Mouse (Mus musculus) myocyte (in vitro differentiated cells): ENCODE measurements around the gene Sag.

ENCODE experiments used
- CEBPB ChIP-seq: IDR thresholded peaks from 2 replicates; pipeline ENCODE4 v1.6.1; 2011; ENCODE audit warnings: mild to moderate bottlenecking, moderate library complexity; ENCODE audit not compliant: poor library complexity, insufficient read depth, severe bottlenecking
- E2F4 ChIP-seq: IDR thresholded peaks from one replicate; pipeline ENCODE4 v1.6.1; 2011; ENCODE audit warnings: mild to moderate bottlenecking, control low read depth, moderate library complexity; ENCODE audit not compliant: insufficient read depth
- MAX ChIP-seq: IDR thresholded peaks from one replicate; pipeline ENCODE4 v1.6.1; 2011; ENCODE audit warnings: low read depth, mild to moderate bottlenecking, control low read depth
- MYOD1 ChIP-seq, 3 experiments: IDR thresholded peaks; one replicate each; pipeline ENCODE4 v1.6.1; 2011; ENCODE audit warnings: control low read depth in 2 of 3, low read depth in 2 of 3, mild to moderate bottlenecking in 2 of 3, moderate library complexity in 1 of 3; ENCODE audit not compliant: insufficient read length in 2 of 3, control insufficient read depth in 1 of 3
- MYOG ChIP-seq, 3 experiments: IDR thresholded peaks; one replicate each; pipeline ENCODE4 v1.6.1; 2011; ENCODE audit warnings: control low read depth in 2 of 3, low read depth in 2 of 3, mild to moderate bottlenecking in 2 of 3; ENCODE audit not compliant: insufficient read length in 2 of 3, control insufficient read depth in 1 of 3, insufficient read depth in 1 of 3
- POLR2A ChIP-seq: IDR thresholded peaks from one replicate; pipeline ENCODE4 v1.6.1; 2011; ENCODE audit warnings: low read depth, mild to moderate bottlenecking, control low read depth, moderate library complexity; ENCODE audit not compliant: insufficient read length
- POLR2AphosphoS2 ChIP-seq: IDR thresholded peaks from one replicate; pipeline ENCODE4 v1.6.1; 2011; ENCODE audit warnings: low read depth, control low read depth; ENCODE audit not compliant: insufficient read length
- REST ChIP-seq: IDR thresholded peaks from one replicate; pipeline ENCODE4 v1.6.1; 2011; ENCODE audit warnings: mild to moderate bottlenecking, control low read depth, moderate library complexity; ENCODE audit not compliant: insufficient read depth, insufficient read length
- SRF ChIP-seq: IDR thresholded peaks from one replicate; pipeline ENCODE4 v1.6.1; 2011; ENCODE audit warnings: low read depth; ENCODE audit not compliant: control insufficient read depth, insufficient read length
- TCF12 ChIP-seq: IDR thresholded peaks from one replicate; pipeline ENCODE4 v1.6.1; 2011; ENCODE audit warnings: mild to moderate bottlenecking, control low read depth; ENCODE audit not compliant: poor library complexity, insufficient read depth, severe bottlenecking
- TCF3 ChIP-seq: IDR thresholded peaks from one replicate; pipeline ENCODE4 v1.6.1; 2011; ENCODE audit warnings: low read depth, control low read depth; ENCODE audit not compliant: insufficient read length
- USF1 ChIP-seq: IDR thresholded peaks from one replicate; pipeline ENCODE4 v1.6.1; 2011; ENCODE audit warnings: low read depth, mild to moderate bottlenecking, control low read depth, moderate library complexity

GRCm38 (mm10) chr1:87774845-87775244, 28.6 kb upstream of the Sag start:
- no peak for TF ChIP-seq POLR2AphosphoS2
- TF ChIP-seq USF1, result no peak
- no peak for TF ChIP-seq POLR2A
- TF ChIP-seq E2F4, result no peak
- no peak for TF ChIP-seq MYOD1 (IDR thresholded peaks at IDR 0.05; ENCODE audit: control insufficient read depth in 1 of 3, insufficient read length in 2 of 3, low read depth in 2 of 3)
- TF ChIP-seq TCF12, result no peak
- no peak for TF ChIP-seq MAX
- TF ChIP-seq CEBPB, result no peak
- no peak for TF ChIP-seq MYOG (IDR thresholded peaks at IDR 0.05; ENCODE audit: control insufficient read depth in 1 of 3, insufficient read depth in 1 of 3, insufficient read length in 2 of 3, low read depth in 2 of 3)
- TF ChIP-seq TCF3, result no peak
- no peak for TF ChIP-seq REST
- TF ChIP-seq SRF, result no peak
